Mouse (Mus musculus) erythroblast, embryonic 14.5 days (primary cell): ENCODE measurements around the gene 1700047I17Rik2.
"Not testable (repeated sequence)": the region's sequence is repeated elsewhere in the genome, so short reads cannot be mapped to it uniquely, and the experiment has no call there.

Source experiments
- GATA1 ChIP-seq: IDR thresholded peaks from 2 replicates; pipeline ENCODE4 v1.6.1; 2012; ENCODE audit warnings: low read length, inconsistent platforms, mixed read lengths
- TAL1 ChIP-seq: IDR thresholded peaks from 3 replicates; pipeline ENCODE4 v1.6.1; 2012; ENCODE audit warnings: low read length, inconsistent platforms, mixed read lengths

DNA sequence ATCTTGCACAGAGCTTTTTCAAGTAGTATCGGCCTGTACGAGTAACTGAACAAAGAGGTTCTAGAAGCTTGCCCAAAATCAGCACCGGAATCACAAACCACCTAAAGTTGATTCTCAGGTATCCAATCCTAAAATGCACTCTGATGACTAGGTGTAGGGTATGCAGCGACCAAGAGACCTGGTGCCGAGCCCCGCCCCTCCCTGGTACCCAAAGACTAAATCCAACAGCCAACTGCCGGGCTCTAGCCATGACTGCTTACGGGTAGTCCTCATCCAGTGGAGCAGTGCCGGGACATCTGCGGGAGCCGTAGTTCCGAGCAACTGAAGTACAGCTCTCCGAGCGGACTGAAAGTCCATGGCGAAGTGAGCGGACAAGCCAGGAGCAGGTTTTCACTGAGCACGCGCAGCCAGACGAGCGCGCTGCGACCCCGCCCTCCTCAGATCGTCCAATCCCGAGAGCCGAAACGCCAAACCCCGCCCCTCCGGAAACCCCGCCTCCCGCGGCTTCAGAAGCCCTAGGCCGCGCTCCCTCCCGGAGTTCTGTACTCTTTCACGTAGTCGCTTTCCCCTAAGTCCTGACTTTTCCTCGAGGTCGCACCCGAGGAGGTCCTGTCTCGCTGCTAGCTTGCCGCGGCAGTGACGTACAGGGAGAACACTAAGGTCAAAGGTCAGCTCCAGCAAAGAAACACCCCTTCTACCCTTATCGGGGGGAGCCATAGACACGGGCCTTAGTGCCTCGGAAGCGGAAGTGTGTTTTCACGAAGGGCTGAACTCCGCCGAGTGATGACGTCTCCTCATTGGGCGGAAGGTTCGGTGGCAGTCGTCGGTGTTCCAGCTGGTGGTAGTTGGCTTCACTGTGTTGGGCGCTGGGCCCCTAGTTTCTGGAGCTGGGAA is 30.5 kb downstream of the 1700047I17Rik2 start, which contains the start of gene Srp54c:
- not testable (repeated sequence) for TF ChIP-seq GATA1, TAL1
